In genomic region chr1:92680668-92681603, GRCm38 (mm10) we compare ENCODE assay signal across 11 mouse cellular contexts. TPM values are rescaled to one million over a fixed set of nuclear protein-coding genes. Genes with fewer than 3 reads are reported as not detected.
DNase-seq lines count a peak whose midpoint lies in the region; ATAC-seq lines count a peak whose summit lies in the region.
"Had no signal": no experiment of that assay in that cellular context is flagged by ENCODE, and none has a peak within 500 bp of the region (broad histone marks: within the 10 kb centered on the region; RNA-seq: fewer than 3 reads in every experiment).

No protein-coding gene starts in this region.

- WGBS in forebrain, embryonic 11.5 days = 33% methylated on average over 16 of the region's 16 CpGs
- WGBS in kidney, embryonic 14.5 days = 13% methylated on average over 16 of the region's 16 CpGs

- 0 out of 2 replicates have a peak, but pooled peaks have one; percentile 27 for ATAC-seq in forebrain, embryonic 11.5 days (replicated peaks; ENCODE audit: low FRiP score)
- ATAC-seq in kidney, embryonic 14.5 days (ENCODE audit: low FRiP score, low TSS enrichment) = peak; percentile 89

- no peaks in the 10 kb centered on the region for H3K36me3 ChIP-seq in forebrain, embryonic 11.5 days (ENCODE audit: control insufficient read depth, insufficient read depth, low read length)
- no peaks in the 10 kb centered on the region for H3K36me3 ChIP-seq in kidney, embryonic 14.5 days (ENCODE audit: control insufficient read depth, insufficient read depth, low read length)

- DNase-seq in cerebellum, postnatal 10 days = peak; percentile 66 to 69
- no peak for DNase-seq in cerebellum, adult 11-12 months
- no peak for DNase-seq in forebrain, embryonic 11.5 days (ENCODE audit: low spot score)
- DNase-seq in neural tube, embryonic 10.5 days (ENCODE audit: extremely low spot score, low spot score) = peak; percentile 42
- DNase-seq in lung, postnatal 36 days = no peak
- no peak for DNase-seq in yolk sac, embryonic 10.5 days (ENCODE audit: low spot score)
- no peak for DNase-seq in right cerebral cortex, adult 2 months (ENCODE audit: low spot score in 2 of 2)
- DNase-seq: liver; thymus, postnatal 14 days had no signal

- H3K4me2 ChIP-seq in forebrain, embryonic 11.5 days (ENCODE audit: low read depth, low read length, severe bottlenecking) = no peak overlapping the region
- H3K4me2 ChIP-seq in kidney, embryonic 14.5 days (replicated peaks; ENCODE audit: low read depth, low read length) = 0 out of 2 replicates have a peak overlapping the region, but pooled peaks have one; percentile 8

- peaks cover 4% of the 10 kb centered on the region; the same call in 1 of the 2 replicates for H3K4me1 ChIP-seq in forebrain, embryonic 11.5 days (replicated peaks; ENCODE audit: control insufficient read depth, insufficient read depth, low read length)
- peaks cover 13% of the 10 kb centered on the region for H3K4me1 ChIP-seq in kidney, embryonic 14.5 days (ENCODE audit: control insufficient read depth, insufficient read depth, low read length)

- H3K27me3 ChIP-seq in forebrain, embryonic 11.5 days (ENCODE audit: control insufficient read depth, insufficient read depth, low read length) = no peaks in the 10 kb centered on the region
- no peaks in the 10 kb centered on the region for H3K27me3 ChIP-seq in kidney, embryonic 14.5 days (ENCODE audit: control insufficient read depth, insufficient read depth, low read length)

- no peak overlapping the region for H3K27ac ChIP-seq in forebrain, embryonic 11.5 days (ENCODE audit: low read depth, low read length)
- no peak overlapping the region for H3K27ac ChIP-seq in kidney, embryonic 14.5 days (ENCODE audit: low read depth, low read length)

- no peak overlapping the region for H3K4me3 ChIP-seq in forebrain, embryonic 11.5 days (ENCODE audit: low read depth, low read length)
- no peak overlapping the region for H3K4me3 ChIP-seq in kidney, embryonic 14.5 days (ENCODE audit: low read length)

- no peak overlapping the region for H3K9ac ChIP-seq in forebrain, embryonic 11.5 days (ENCODE audit: low read length)
- no peak overlapping the region for H3K9ac ChIP-seq in kidney, embryonic 14.5 days (ENCODE audit: low read depth, low read length)

- no peaks in the 10 kb centered on the region for H3K9me3 ChIP-seq in forebrain, embryonic 11.5 days (ENCODE audit: control insufficient read depth, low read length)
- H3K9me3 ChIP-seq in kidney, embryonic 14.5 days (ENCODE audit: control insufficient read depth, low read length) = no peaks in the 10 kb centered on the region

RNA-seq across cellular contexts. Expression of gene Otos, which starts 32.3 kb away (rescaled TPM):
- not detected in 2 replicates for polyA plus RNA-seq in forebrain, embryonic 11.5 days (2014; fragmentation: Nextera tagmentation; extraction: Ambion mirVana)
- polyA plus RNA-seq in kidney, embryonic 14.5 days (2014; fragmentation: Nextera tagmentation; extraction: Ambion mirVana) = 0.43 TPM in 1 of 2 replicates, not detected in the other
- polyA plus RNA-seq: heart, embryonic 14.5 days had no signal

RNA-seq across cellular contexts. Expression of gene Cops9, which starts 39.2 kb away (rescaled TPM):
- polyA plus RNA-seq in forebrain, embryonic 11.5 days (2014; fragmentation: Nextera tagmentation; extraction: Ambion mirVana) = 346 and 366 TPM in 2 replicates
- 414 and 584 TPM in 2 replicates for polyA plus RNA-seq in kidney, embryonic 14.5 days (2014; fragmentation: Nextera tagmentation; extraction: Ambion mirVana)

Comparison
In these comparisons a context has a peak if more than half of its experiments do, and no peak if none do; other contexts are left out.
1. DNase-seq: peak in cerebellum, postnatal 10 days (2 of 2) and neural tube, embryonic 10.5 days (single experiment); none in cerebellum, adult 11-12 months (single experiment), forebrain, embryonic 11.5 days (single experiment), lung, postnatal 36 days (single experiment), yolk sac, embryonic 10.5 days (single experiment) and right cerebral cortex, adult 2 months (0 of 2).